15 mouse cellular contexts compared by ENCODE assay signal in the genomic region with DNA sequence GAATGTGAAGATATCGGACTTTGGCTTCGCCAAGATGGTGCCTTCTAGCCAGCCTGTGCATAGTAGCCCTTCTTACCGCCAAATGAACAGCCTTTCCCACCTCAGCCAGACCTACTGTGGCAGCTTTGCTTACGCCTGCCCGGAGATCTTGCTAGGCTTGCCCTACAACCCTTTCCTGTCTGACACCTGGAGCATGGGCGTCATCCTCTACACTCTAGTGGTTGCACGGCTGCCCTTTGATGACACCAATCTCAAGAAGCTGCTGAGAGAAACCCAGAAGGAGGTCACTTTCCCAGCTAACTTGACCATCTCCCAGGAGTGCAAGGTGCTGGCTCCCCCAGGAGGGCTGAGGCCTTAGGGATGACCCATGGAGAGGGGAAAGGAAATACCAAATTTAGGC. TPM values are rescaled to one million over a fixed set of nuclear protein-coding genes. Genes with fewer than 3 reads are reported as not detected.
"Had no signal": no experiment of that assay in that cellular context is flagged by ENCODE, and none has a peak within 500 bp of the region (broad histone marks: within the 10 kb centered on the region; RNA-seq: fewer than 3 reads in every experiment).

No protein-coding gene starts in this region.

- H3K27ac ChIP-seq: hindbrain, postnatal 0 days; kidney, postnatal 0 days; limb, embryonic 10.5 days; limb, embryonic 13.5 days; liver, embryonic 14.5 days; macrophage; midbrain, embryonic 13.5 days had no signal

- DNase-seq: kidney, adult 18-20 months; kidney, postnatal 25 days; liver; liver, postnatal 0 days; lung, embryonic 14.5 days had no signal

- H3K4me1 ChIP-seq: limb, embryonic 10.5 days; limb, embryonic 13.5 days; midbrain, embryonic 13.5 days had no signal

- H3K9me3 ChIP-seq: limb, embryonic 10.5 days; limb, embryonic 13.5 days; midbrain, embryonic 13.5 days had no signal

- H3K4me3 ChIP-seq: limb, embryonic 10.5 days; limb, embryonic 13.5 days; midbrain, embryonic 13.5 days had no signal

- H3K27me3 ChIP-seq: limb, embryonic 13.5 days; midbrain, embryonic 13.5 days had no signal

- ATAC-seq: hindbrain, postnatal 0 days; inflammation-experienced regulatory T-cells, adult 6 months; intestine, embryonic 16.5 days; liver, postnatal 0 days; lung, postnatal 0 days; midbrain, embryonic 13.5 days had no signal

RNA-seq across cellular contexts. Expression of a gene that starts 1.5 kb away (rescaled TPM):
- polyA plus RNA-seq: macrophage had no signal
